ENCODE assay signal across 17 mouse cellular contexts in genomic region chr9:103072926-103073515, GRCm38 (mm10). TPM values are rescaled to one million over a fixed set of nuclear protein-coding genes. Genes with fewer than 3 reads are reported as not detected.
DNase-seq lines count a peak whose midpoint lies in the region; ATAC-seq and TF ChIP-seq lines count a peak whose summit lies in the region.
"Had no signal": no experiment of that assay in that cellular context is flagged by ENCODE, and none has a peak within 500 bp of the region (broad histone marks: within the 10 kb centered on the region; RNA-seq: fewer than 3 reads in every experiment).

No protein-coding gene starts in this region.

- no peak overlapping the region for H3K4me3 ChIP-seq in kidney, embryonic 15.5 days (replicated peaks)
- H3K4me3 ChIP-seq in myocyte, result no peak overlapping the region
- H3K4me3 ChIP-seq: embryonic facial prominence, embryonic 12.5 days; erythroblast, embryonic 14.5 days; heart, embryonic 10.5 days; midbrain, embryonic 13.5 days had no signal

- no peak for ATAC-seq in kidney, embryonic 15.5 days (replicated peaks; ENCODE audit: low FRiP score)
- ATAC-seq: forebrain, embryonic 14.5 days; midbrain, embryonic 13.5 days had no signal

- peaks cover 27% of the 10 kb centered on the region for H3K4me1 ChIP-seq in kidney, embryonic 15.5 days
- H3K4me1 ChIP-seq: embryonic facial prominence, embryonic 12.5 days; heart, embryonic 10.5 days; midbrain, embryonic 13.5 days had no signal

- H3K9me3 ChIP-seq in kidney, embryonic 15.5 days (replicated peaks), result no peaks in the 10 kb centered on the region
- H3K9me3 ChIP-seq: embryonic facial prominence, embryonic 12.5 days; heart, embryonic 10.5 days; midbrain, embryonic 13.5 days had no signal

- no peak for TF ChIP-seq POLR2A in myocyte (IDR thresholded peaks at IDR 0.05; ENCODE audit: insufficient read length, low read depth)

- DNase-seq in kidney, postnatal 10 days, result peak; percentile 29
- DNase-seq in MN1 (ENCODE audit: low spot score), result peak; percentile 18
- DNase-seq in adrenal gland, adult 8-10 months, result peak; percentile 54
- no peak for DNase-seq in embryo, embryonic 10.5 days (ENCODE audit: low spot score)
- DNase-seq in thymus, postnatal 4 days, result no peak
- DNase-seq: kidney, adult 2 months; kidney, postnatal 25 days; lung, embryonic 14.5 days; thymus, postnatal 36 days had no signal

- H3ac ChIP-seq in myocyte (ENCODE audit: control insufficient read depth, insufficient read length), result no peak overlapping the region

- H3K4me2 ChIP-seq in kidney, embryonic 15.5 days, result no peak overlapping the region
- H3K4me2 ChIP-seq in myocyte (ENCODE audit: low read depth), result peak overlapping the region; percentile 63
- H3K4me2 ChIP-seq: embryonic facial prominence, embryonic 12.5 days; liver, embryonic 11.5 days; lung, embryonic 14.5 days; midbrain, embryonic 13.5 days had no signal

- 83% methylated on average over 11 of the region's 11 CpGs for WGBS in kidney, embryonic 15.5 days

- H3K27ac ChIP-seq in kidney, embryonic 15.5 days, result no peak overlapping the region
- H3K27ac ChIP-seq: embryonic facial prominence, embryonic 12.5 days; heart, embryonic 10.5 days; midbrain, embryonic 13.5 days had no signal

- no peak overlapping the region for H3K9ac ChIP-seq in kidney, embryonic 15.5 days
- H3K9ac ChIP-seq: embryonic facial prominence, embryonic 12.5 days; lung, embryonic 14.5 days; midbrain, embryonic 13.5 days had no signal

- H3K79me2 ChIP-seq in myocyte (ENCODE audit: control insufficient read depth, insufficient read depth), result no peaks in the 10 kb centered on the region

- H3K27me3 ChIP-seq in kidney, embryonic 15.5 days, result no peaks in the 10 kb centered on the region
- no peaks in the 10 kb centered on the region for H3K27me3 ChIP-seq in myocyte (ENCODE audit: control insufficient read depth, insufficient read depth, insufficient read length)
- H3K27me3 ChIP-seq: embryonic facial prominence, embryonic 12.5 days; midbrain, embryonic 13.5 days had no signal

- no peaks in the 10 kb centered on the region for H3K36me3 ChIP-seq in kidney, embryonic 15.5 days
- no peaks in the 10 kb centered on the region for H3K36me3 ChIP-seq in myocyte (ENCODE audit: control insufficient read depth, insufficient read depth)
- H3K36me3 ChIP-seq: embryonic facial prominence, embryonic 12.5 days; heart, embryonic 10.5 days; midbrain, embryonic 13.5 days had no signal

TF ChIP-seq in myocyte, 11 proteins besides CTCF, POLR2A, EP300 and RAD21:
- TF ChIP-seq E2F4 (IDR thresholded peaks at IDR 0.05; ENCODE audit: insufficient read depth) (no peak), REST (IDR thresholded peaks at IDR 0.05; ENCODE audit: insufficient read depth, insufficient read length) (no peak), TCF3 (IDR thresholded peaks at IDR 0.05; ENCODE audit: insufficient read length, low read depth) (no peak), MYOG (IDR thresholded peaks at IDR 0.05; ENCODE audit: control insufficient read depth in 1 of 3, insufficient read depth in 1 of 3, insufficient read length in 2 of 3, low read depth in 2 of 3) (peak in 2 of 3 experiments; percentile 49 to 72), TCF12 (IDR thresholded peaks at IDR 0.05; ENCODE audit: insufficient read depth, poor library complexity, severe bottlenecking) (peak; percentile 12), MYOD1 (IDR thresholded peaks at IDR 0.05; ENCODE audit: control insufficient read depth in 1 of 3, insufficient read length in 2 of 3, low read depth in 2 of 3) (peak in 2 of 3 experiments; percentile 84 to 94)
TF ChIP-seq in myocyte: peak in this region for 3.

RNA-seq across cellular contexts. Expression of gene Rab6b, which starts 38.6 kb away (rescaled TPM):
- polyA plus RNA-seq in kidney, embryonic 15.5 days (2015; fragmentation: Nextera tagmentation; extraction: Ambion mirVana), result 5.2 and 5.3 TPM in 2 replicates
- total RNA-seq in adrenal gland, adult 8-10 months (2022), result 1 to 10 TPM; 1.9 to 5.2 (median 3.2) TPM
- 2.4 TPM for polyA plus RNA-seq in myocyte (2012; fragmentation: generic; extraction: Trizol)
- polyA plus RNA-seq: erythroblast, embryonic 14.5 days had no signal

Comparison
In these comparisons a context has a peak if more than half of its experiments do, and no peak if none do; other contexts are left out.
1. DNase-seq: peak in kidney, postnatal 10 days (single experiment), MN1 (single experiment) and adrenal gland, adult 8-10 months (single experiment); none in embryo, embryonic 10.5 days (single experiment) and thymus, postnatal 4 days (single experiment).